Mouse (Mus musculus): Measurements from ENCODE around the gene Padi2. TPM values are rescaled to one million over a fixed set of nuclear protein-coding genes. Genes with fewer than 3 reads are reported as not detected.

Padi2 gene
- polyA plus RNA-seq, 1 experiment, result 0.67 TPM

DNA sequence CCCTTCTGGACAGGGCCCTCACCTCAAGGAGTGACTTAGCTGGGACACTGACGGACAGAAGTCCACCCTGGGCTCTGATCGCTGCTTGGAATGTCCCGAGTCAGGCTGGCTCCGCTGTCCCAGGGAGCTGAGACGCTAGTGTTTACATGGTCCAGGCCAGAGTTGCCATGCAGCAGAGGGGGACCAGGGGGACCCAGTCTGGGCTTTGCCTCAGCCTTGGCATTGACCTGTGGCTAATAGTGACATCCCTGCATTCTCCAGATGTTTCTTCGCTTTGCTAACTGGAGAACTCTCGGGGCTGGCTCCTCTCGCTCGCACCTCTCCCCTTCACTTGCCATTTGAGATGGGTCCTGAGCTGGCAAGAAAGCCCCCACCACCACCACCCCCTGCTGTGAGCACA is 22.2 kb downstream of the Padi2 start:
- TF ChIP-seq POLR2A (IDR thresholded peaks at IDR 0.05; ENCODE audit: borderline replicate concordance, extremely low read depth, insufficient read depth, insufficient read length, poor library complexity, severe bottlenecking) (no peak), CTCF (IDR thresholded peaks at IDR 0.05; ENCODE audit: borderline replicate concordance, extremely low read depth, insufficient read depth, insufficient read length) (no peak)
- DNase-seq (ENCODE audit: low read depth), result no peak

DNA sequence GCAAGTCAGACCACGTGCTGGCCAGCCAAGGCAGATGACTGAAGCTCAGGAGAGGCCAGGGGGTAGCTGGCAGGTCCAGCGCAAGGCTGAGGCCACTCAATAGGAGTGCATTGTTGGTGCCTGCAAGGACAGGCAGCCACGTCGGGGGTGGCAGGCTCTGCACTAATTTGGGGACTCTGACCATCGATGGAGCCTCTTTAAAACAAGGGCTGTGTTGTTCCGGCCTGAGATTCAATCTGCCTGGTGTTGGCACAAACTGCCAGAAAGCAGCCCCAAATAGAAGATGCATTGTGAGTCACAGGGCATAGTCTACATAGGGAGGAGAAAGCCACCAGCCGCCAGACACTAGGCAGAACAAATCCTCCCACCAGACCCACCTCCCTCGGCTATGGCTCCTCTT is 23.6 kb downstream of the Padi2 start:
- DNase-seq (ENCODE audit: low read depth), result peak; percentile 74
- no peak for TF ChIP-seq CTCF (IDR thresholded peaks at IDR 0.05; ENCODE audit: borderline replicate concordance, extremely low read depth, insufficient read depth, insufficient read length)
- no peak for TF ChIP-seq POLR2A (IDR thresholded peaks at IDR 0.05; ENCODE audit: borderline replicate concordance, extremely low read depth, insufficient read depth, insufficient read length, poor library complexity, severe bottlenecking)

GRCm38 (mm10) chr4:140930900-140931470 is 24.8 kb downstream of the Padi2 start:
- no peak for TF ChIP-seq POLR2A (IDR thresholded peaks at IDR 0.05; ENCODE audit: borderline replicate concordance, extremely low read depth, insufficient read depth, insufficient read length, poor library complexity, severe bottlenecking)
- no peak for TF ChIP-seq CTCF (IDR thresholded peaks at IDR 0.05; ENCODE audit: borderline replicate concordance, extremely low read depth, insufficient read depth, insufficient read length)
- DNase-seq (ENCODE audit: low read depth), result no peak

- TF ChIP-seq CTCF (IDR thresholded peaks at IDR 0.05; ENCODE audit: borderline replicate concordance, extremely low read depth, insufficient read depth, insufficient read length), result no peak
- TF ChIP-seq POLR2A (IDR thresholded peaks at IDR 0.05; ENCODE audit: borderline replicate concordance, extremely low read depth, insufficient read depth, insufficient read length, poor library complexity, severe bottlenecking), result no peak
- no peak for DNase-seq (ENCODE audit: low read depth)
These were observed 29.5 kb downstream of the Padi2 start for GRCm38 (mm10) chr4:140935643-140936042.

- no peak for DNase-seq (ENCODE audit: low read depth)
- TF ChIP-seq CTCF (IDR thresholded peaks at IDR 0.05; ENCODE audit: borderline replicate concordance, extremely low read depth, insufficient read depth, insufficient read length) (no peak), POLR2A (IDR thresholded peaks at IDR 0.05; ENCODE audit: borderline replicate concordance, extremely low read depth, insufficient read depth, insufficient read length, poor library complexity, severe bottlenecking) (no peak)
These were observed 38.2 kb downstream of the Padi2 start for GRCm38 (mm10) chr4:140944356-140944755.

DNA sequence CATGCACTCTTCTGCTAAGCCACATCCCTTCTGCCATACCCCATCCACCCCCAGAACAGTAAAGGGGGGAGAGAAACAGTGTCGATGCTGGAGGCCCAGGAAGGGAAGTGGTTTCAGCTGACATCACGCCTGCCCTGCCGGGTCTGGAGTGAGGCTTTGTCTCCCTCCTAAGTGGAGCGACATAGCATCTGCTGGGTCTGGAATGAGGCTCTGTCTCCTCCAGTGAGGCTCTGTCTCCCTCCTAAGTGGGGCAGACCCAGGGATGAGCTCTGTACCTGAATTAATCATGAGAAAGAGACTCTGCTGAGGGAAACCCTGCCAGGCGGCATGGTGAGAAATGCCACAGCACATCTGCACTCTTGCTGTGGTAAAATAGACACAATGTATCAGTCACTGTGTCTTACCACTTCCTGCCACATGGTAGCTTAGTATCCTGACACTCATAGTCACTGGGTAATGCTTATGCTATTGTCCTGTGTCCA is 38.9 kb downstream of the Padi2 start:
- TF ChIP-seq CTCF (IDR thresholded peaks at IDR 0.05; ENCODE audit: borderline replicate concordance, extremely low read depth, insufficient read depth, insufficient read length), result no peak
- TF ChIP-seq POLR2A (IDR thresholded peaks at IDR 0.05; ENCODE audit: borderline replicate concordance, extremely low read depth, insufficient read depth, insufficient read length, poor library complexity, severe bottlenecking), result no peak
- no peak for DNase-seq (ENCODE audit: low read depth)

- DNase-seq (ENCODE audit: low read depth), result no peak
- no peak for TF ChIP-seq POLR2A (IDR thresholded peaks at IDR 0.05; ENCODE audit: borderline replicate concordance, extremely low read depth, insufficient read depth, insufficient read length, poor library complexity, severe bottlenecking)
- no peak for TF ChIP-seq CTCF (IDR thresholded peaks at IDR 0.05; ENCODE audit: borderline replicate concordance, extremely low read depth, insufficient read depth, insufficient read length)
These were observed 39.4 kb downstream of the Padi2 start for GRCm38 (mm10) chr4:140945571-140945970.

GRCm38 (mm10) chr4:140946048-140946447 is 39.9 kb downstream of the Padi2 start:
- no peak for DNase-seq (ENCODE audit: low read depth)
- TF ChIP-seq CTCF (IDR thresholded peaks at IDR 0.05; ENCODE audit: borderline replicate concordance, extremely low read depth, insufficient read depth, insufficient read length) (no peak), POLR2A (IDR thresholded peaks at IDR 0.05; ENCODE audit: borderline replicate concordance, extremely low read depth, insufficient read depth, insufficient read length, poor library complexity, severe bottlenecking) (no peak)

DNA sequence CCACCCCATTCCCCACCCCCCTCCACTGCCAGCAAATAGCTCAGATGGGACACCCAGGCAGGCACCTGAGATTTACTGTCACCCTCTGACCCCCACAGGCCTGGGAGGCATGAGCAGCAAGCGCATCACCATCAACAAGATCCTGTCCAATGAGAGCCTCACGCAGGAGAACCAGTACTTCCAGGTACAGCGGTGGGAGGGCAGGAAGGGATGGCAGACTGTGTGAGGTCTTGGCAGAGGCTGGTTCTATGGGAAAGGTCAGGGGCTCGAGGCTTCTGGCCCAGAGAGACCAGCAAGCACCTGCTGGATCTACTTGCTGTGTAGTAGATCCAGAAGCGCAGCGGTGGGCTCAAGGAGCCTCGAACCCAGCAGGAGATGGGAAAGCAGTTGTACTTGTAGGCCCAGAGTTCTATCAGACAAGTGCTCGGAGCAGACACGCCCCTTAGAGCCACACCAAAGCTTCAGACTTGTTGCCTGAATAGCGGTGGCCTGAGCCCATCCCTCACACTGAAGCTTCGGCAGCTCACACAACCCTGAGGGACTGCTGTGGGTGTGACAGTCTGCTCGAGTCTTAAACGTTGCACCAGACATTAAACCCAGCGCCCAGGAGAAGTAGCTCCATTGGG is 40.5 kb downstream of the Padi2 start:
- TF ChIP-seq POLR2A (IDR thresholded peaks at IDR 0.05; ENCODE audit: borderline replicate concordance, extremely low read depth, insufficient read depth, insufficient read length, poor library complexity, severe bottlenecking), result no peak
- no peak for TF ChIP-seq CTCF (IDR thresholded peaks at IDR 0.05; ENCODE audit: borderline replicate concordance, extremely low read depth, insufficient read depth, insufficient read length)
- no peak for DNase-seq (ENCODE audit: low read depth)

DNA sequence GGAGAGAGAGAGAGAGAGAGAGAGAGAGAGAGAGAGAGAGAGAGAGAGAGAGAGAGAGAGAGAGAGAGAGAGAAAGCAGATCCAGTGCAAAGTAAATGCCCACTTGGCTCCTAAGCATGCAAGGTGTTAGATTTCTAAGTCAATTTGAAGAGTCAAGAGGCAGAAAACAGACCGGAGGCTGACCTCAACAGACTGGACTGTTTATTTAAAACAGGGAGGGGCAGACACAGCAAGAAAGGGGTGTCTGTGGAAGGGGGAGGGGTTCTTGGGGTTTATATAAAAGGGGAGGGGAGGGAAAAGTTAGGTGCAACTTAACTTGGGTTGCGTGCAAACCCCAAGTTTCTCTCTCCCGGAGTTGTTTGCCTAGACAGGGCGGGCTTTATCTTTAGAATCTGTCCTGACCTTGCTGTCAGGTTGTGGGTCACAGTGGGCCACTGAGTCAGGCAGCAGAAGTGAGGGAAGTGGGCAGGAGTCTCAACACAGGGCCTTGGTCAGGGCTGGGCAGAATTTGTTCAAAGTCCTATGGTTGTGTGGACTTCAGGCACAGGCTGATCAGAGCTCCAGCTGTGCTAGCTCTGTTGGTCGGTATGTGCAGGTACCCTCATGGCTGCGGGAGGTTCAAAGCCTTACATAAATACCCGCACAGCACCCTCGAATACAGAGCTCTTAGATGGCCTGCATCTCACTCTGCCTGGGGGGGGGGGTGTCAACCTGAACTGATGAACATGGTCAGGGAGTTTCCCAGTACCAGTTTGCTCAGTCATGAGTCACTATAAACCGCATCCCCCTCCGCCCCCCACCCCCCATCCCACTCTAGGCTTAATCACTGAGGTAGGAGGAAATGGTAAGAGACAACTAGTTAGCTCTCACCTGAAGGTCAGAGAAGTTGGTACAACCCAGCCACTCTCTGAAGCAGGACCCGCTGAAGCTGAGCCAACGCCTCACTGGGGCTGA is 41.6 kb downstream of the Padi2 start:
- DNase-seq (ENCODE audit: low read depth), result no peak
- TF ChIP-seq CTCF (IDR thresholded peaks at IDR 0.05; ENCODE audit: borderline replicate concordance, extremely low read depth, insufficient read depth, insufficient read length) (no peak), POLR2A (IDR thresholded peaks at IDR 0.05; ENCODE audit: borderline replicate concordance, extremely low read depth, insufficient read depth, insufficient read length, poor library complexity, severe bottlenecking) (no peak)

DNA sequence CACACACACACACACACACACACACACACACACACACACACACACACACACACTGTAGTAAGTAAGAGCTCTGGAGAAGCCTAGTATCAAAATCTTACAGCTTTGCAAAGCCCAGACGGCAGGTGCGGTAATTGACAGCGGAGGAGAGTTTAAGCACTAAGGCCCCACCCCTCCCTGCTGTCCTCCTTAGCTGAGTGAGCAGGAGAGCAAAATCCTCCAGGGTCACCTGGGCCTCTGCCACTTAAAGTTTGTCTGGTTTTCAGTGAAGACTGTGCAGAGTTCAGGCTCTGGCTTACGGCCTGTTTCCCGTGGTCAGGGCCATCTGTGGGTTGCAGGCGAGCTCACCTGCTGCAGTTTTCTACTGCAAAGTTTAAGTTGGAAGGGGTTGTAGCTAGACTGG is 42.3 kb downstream of the Padi2 start:
- no peak for TF ChIP-seq POLR2A (IDR thresholded peaks at IDR 0.05; ENCODE audit: borderline replicate concordance, extremely low read depth, insufficient read depth, insufficient read length, poor library complexity, severe bottlenecking)
- TF ChIP-seq CTCF (IDR thresholded peaks at IDR 0.05; ENCODE audit: borderline replicate concordance, extremely low read depth, insufficient read depth, insufficient read length), result no peak
- no peak for DNase-seq (ENCODE audit: low read depth)
